Mouse (Mus musculus) small intestine, adult 2 months (tissue): Measurements from ENCODE around the gene Eif4a1. TPM values are rescaled to one million over a fixed set of nuclear protein-coding genes. Genes with fewer than 3 reads are reported as not detected.
"Not testable (repeated sequence)": the region's sequence is repeated elsewhere in the genome, so short reads cannot be mapped to it uniquely, and the experiment has no call there.

Source experiments
- H3K27ac ChIP-seq: fragments of 200-500 bp; 2 replicates; pipeline ENCODE4 v1.5.1; 2012; ENCODE audit warnings: low read depth, low read length, control low read depth, inconsistent platforms; ENCODE audit not compliant: insufficient read depth
- H3K27me3 ChIP-seq: fragments of 200-500 bp; 2 replicates; pipeline ENCODE4 v1.6.1; 2012; ENCODE audit warnings: mild to moderate bottlenecking, moderate library complexity, low read length, inconsistent platforms; ENCODE audit not compliant: control insufficient read depth, insufficient read depth
- H3K36me3 ChIP-seq: fragments of 200-500 bp; 2 replicates; pipeline ENCODE4 v1.6.1; 2012; ENCODE audit warnings: mild to moderate bottlenecking, low read length, control low read depth, inconsistent platforms; ENCODE audit not compliant: control insufficient read depth, insufficient read depth
- H3K4me1 ChIP-seq: fragments of 200-500 bp; 2 replicates; pipeline ENCODE4 v1.6.1; 2012; ENCODE audit warnings: low read length, inconsistent platforms, mixed read lengths; ENCODE audit not compliant: control insufficient read depth, insufficient read depth, insufficient read length
- H3K4me3 ChIP-seq: fragments of 200-500 bp; 2 replicates; pipeline ENCODE4 v1.5.1; 2012; ENCODE audit warnings: low read depth, mild to moderate bottlenecking, control low read depth, inconsistent platforms, low read length, moderate library complexity
- CTCF ChIP-seq: fragments of 200-500 bp; IDR thresholded peaks from 2 replicates; pipeline ENCODE4 v1.5.1; 2012; ENCODE audit warnings: low read depth, mild to moderate bottlenecking, control low read depth, inconsistent platforms, low read length, moderate library complexity, mixed read lengths; ENCODE audit not compliant: insufficient replicate concordance, insufficient read length; ENCODE audit errors: extremely low read depth
- POLR2A ChIP-seq: fragments of 200-500 bp; IDR thresholded peaks from 2 replicates; pipeline ENCODE4 v1.6.1; 2012; ENCODE audit warnings: low read depth, mild to moderate bottlenecking, control low read depth, inconsistent platforms, low read length, moderate library complexity
- WGBS: fragments of 180-500 bp; shearing (Covaris S2); methylation state at CpG from one replicate; pipeline ENCODE4 v1.1.7; 2018; 5-methylcytosine and 5-hydroxymethylcytosine counted together
- polyA plus RNA-seq: library from polyadenylated mRNA; depleted of rRNA; stranded (reverse); fragments of >200 nt; gene quantifications from 2 replicates; pipeline ENCODE4 v1.2.3, GENCODE M21; 2012

Gene Eif4a1
- polyA plus RNA-seq, 1 experiment, result 134 TPM

- Histone ChIP-seq H3K27ac (peak within 1 kb of the TSS; percentile 41), H3K4me1 (no peaks in the 10 kb centered on the region), H3K36me3 (no peaks in the 10 kb centered on the region; the same call in 1 of the 2 replicates), H3K27me3 (no peaks in the 10 kb centered on the region), H3K4me3 (peak within 1 kb of the TSS; percentile 86)
- 0% methylated on average over 35 of the region's 56 CpGs for WGBS
- TF ChIP-seq CTCF (peak; percentile 84), POLR2A (peak; percentile 55)
Measured at GRCm38 (mm10) chr11:69632284-69633089, 39.7 kb downstream of the Eif4a1 start, which contains the start of gene Fxr2. Gene Fxr2, plus strand, starts transcription at chr11:69632990.

DNA sequence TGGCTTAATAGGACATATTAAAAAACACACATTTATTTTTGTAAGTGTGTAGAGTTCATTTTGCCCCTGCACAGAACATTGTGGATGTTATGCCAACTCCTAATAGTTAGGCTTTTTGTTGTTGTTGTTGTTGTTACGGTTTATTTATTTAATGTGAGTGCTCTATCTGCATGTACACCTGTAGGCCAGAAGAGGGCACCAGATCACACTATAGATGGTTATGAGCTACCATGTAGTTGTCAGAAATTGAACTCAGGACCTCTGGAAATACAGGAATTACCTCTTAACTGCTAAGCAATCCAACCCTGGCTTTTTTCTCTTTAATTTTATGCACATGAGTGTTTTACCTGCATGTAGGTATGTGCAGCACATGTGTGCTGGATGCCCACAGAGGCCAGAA is 42.4 kb downstream of the Eif4a1 start:
- no peaks in the 10 kb centered on the region for H3K27me3 ChIP-seq
- 57% methylated on average over 1 of the region's 1 CpGs for WGBS
- TF ChIP-seq POLR2A, result no peak
- no peak for TF ChIP-seq CTCF
- H3K36me3 ChIP-seq, result no peaks in the 10 kb centered on the region
- no peaks in the 10 kb centered on the region for H3K4me1 ChIP-seq
- no peak overlapping the region for H3K27ac ChIP-seq
- H3K4me3 ChIP-seq, result no peak overlapping the region

- peak; percentile 95; the same call in 1 of the 2 replicates for TF ChIP-seq CTCF
- TF ChIP-seq POLR2A, result no peak
- H3K27ac ChIP-seq, result no peak overlapping the region
- no peaks in the 10 kb centered on the region for H3K4me1 ChIP-seq
- 37% methylated on average over 6 of the region's 6 CpGs for WGBS
- H3K4me3 ChIP-seq, result no peak overlapping the region
- no peaks in the 10 kb centered on the region for H3K27me3 ChIP-seq
- H3K36me3 ChIP-seq, result no peaks in the 10 kb centered on the region
Measured at GRCm38 (mm10) chr11:69628286-69628685, 43.9 kb downstream of the Eif4a1 start.

GRCm38 (mm10) chr11:69624339-69624738 is 47.9 kb downstream of the Eif4a1 start:
- not testable (repeated sequence) for H3K27me3 ChIP-seq, H3K27ac ChIP-seq, H3K36me3 ChIP-seq, H3K4me3 ChIP-seq
- H3K4me1 ChIP-seq, result peaks cover 12% of the 10 kb centered on the region
- WGBS, result 82% methylated on average over 2 of the region's 2 CpGs

GRCm38 (mm10) chr11:69623006-69623405 is 49.2 kb downstream of the Eif4a1 start:
- Histone ChIP-seq H3K4me3 (no peak overlapping the region), H3K27ac (no peak overlapping the region), H3K4me1 (peaks cover 12% of the 10 kb centered on the region), H3K27me3 (no peaks in the 10 kb centered on the region), H3K36me3 (no peaks in the 10 kb centered on the region)
- 64% methylated on average over 4 of the region's 4 CpGs for WGBS
- TF ChIP-seq CTCF (no peak), POLR2A (no peak)

GRCm38 (mm10) chr11:69622406-69622805 is 49.8 kb downstream of the Eif4a1 start:
- Histone ChIP-seq H3K36me3 (no peaks in the 10 kb centered on the region), H3K4me3 (peak overlapping the region; percentile 67), H3K27ac (no peak overlapping the region), H3K4me1 (peaks cover 12% of the 10 kb centered on the region), H3K27me3 (no peaks in the 10 kb centered on the region)
- 12% methylated on average over 6 of the region's 6 CpGs for WGBS
- TF ChIP-seq POLR2A (no peak), CTCF (no peak)

GRCm38 (mm10) chr11:69621571-69622268 is 50.5 kb downstream of the Eif4a1 start, which contains the start of gene Sat2:
Gene Sat2, plus strand, starts transcription at chr11:69622024.
- 17% methylated on average over 20 of the region's 20 CpGs for WGBS
- H3K27ac ChIP-seq, result peak within 1 kb of the TSS; percentile 42

More at GRCm38 (mm10) chr11:69621571-69622268, 50.5 kb downstream of the Eif4a1 start, which contains the start of gene Sat2:
- Histone ChIP-seq H3K4me3 (peak within 1 kb of the TSS; percentile 67), H3K36me3 (no peaks in the 10 kb centered on the region), H3K27me3 (no peaks in the 10 kb centered on the region), H3K4me1 (peaks cover 12% of the 10 kb centered on the region)
- TF ChIP-seq CTCF, result no peak
